Mouse (Mus musculus): Measurements from ENCODE around the gene Nmt1. TPM values are rescaled to one million over a fixed set of nuclear protein-coding genes. Genes with fewer than 3 reads are reported as not detected.

Gene Nmt1
- polyA plus RNA-seq (2017; shearing (Covaris generic)), result 76.8 TPM

GRCm38 (mm10) chr11:103028176-103028891, at the start of gene Nmt1, which contains the start of gene Dcakd:
Gene Nmt1 (plus strand): TSS chr11:103028190.
Gene Dcakd (minus strand): TSS chr11:103028333.

GRCm38 (mm10) chr11:103101481-103101865, 73.5 kb downstream of the Nmt1 start, which contains the start of the genes Plcd3 and Acbd4:
Gene Plcd3 (minus strand): TSS chr11:103101658.
Gene Acbd4 (plus strand): TSS chr11:103101682.

DNA sequence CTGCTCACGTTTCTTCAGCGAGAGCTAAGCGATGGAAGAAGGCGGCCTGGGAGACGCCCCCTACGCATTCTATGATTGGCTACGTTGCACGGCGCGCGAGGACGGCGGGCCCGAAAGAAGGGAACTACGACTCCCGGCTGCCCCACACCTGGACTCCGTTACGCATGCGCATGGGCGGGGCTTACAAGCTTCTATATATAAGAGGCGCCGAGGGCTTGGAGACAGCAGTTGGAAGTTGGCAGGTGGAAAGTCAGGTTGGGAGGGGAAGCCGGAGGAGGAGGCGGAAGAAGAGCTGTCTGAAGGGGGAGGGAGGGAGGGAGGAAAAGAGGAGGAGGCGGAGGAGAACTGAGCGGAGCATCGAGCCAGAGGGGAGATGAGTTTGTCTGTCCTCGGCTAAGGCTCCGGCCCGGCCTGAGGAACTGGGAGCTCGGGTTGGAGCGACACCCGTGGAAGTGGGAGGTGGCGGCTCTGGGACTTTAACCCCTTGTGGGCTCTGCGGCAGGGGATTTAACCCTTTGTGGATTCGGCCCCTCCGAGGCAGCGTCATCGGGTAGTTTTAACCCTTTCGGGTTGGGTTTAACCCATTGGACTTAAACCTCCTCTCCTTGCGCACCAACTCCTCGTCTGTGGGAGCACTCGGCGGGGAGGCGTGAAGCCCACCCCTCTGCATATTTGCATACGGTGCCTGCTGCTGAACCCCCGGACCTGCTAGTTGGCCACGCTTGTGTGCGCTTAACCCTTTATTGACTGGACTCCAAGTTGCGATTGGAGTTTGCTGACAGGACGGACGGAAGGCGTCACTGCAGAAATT, 88.2 kb downstream of the Nmt1 start, which contains the start of gene Hexim1:
Gene Hexim1, plus strand, starts transcription at position 224 of the 811 bp plus-strand sequence.

Other genes starting within 250 kb of the Nmt1 start
- not detected for gene Gjc1, start 208.5 kb upstream of the Nmt1 start, polyA plus RNA-seq (2017; shearing (Covaris generic))
- gene Higd1b, start 192.3 kb upstream of the Nmt1 start, polyA plus RNA-seq (2017; shearing (Covaris generic)), result not detected
- gene Eftud2, start 147.2 kb upstream of the Nmt1 start, polyA plus RNA-seq (2017; shearing (Covaris generic)), result 124 TPM
- gene Ccdc103, start 147.0 kb upstream of the Nmt1 start, polyA plus RNA-seq (2017; shearing (Covaris generic)), result not detected
- not detected for gene Fam187a, start 143.0 kb upstream of the Nmt1 start, polyA plus RNA-seq (2017; shearing (Covaris generic))
- not detected for gene Gfap, start 127.3 kb upstream of the Nmt1 start, polyA plus RNA-seq (2017; shearing (Covaris generic))
- 0.10 TPM for gene Kif18b, start 103.1 kb upstream of the Nmt1 start, polyA plus RNA-seq (2017; shearing (Covaris generic))
- gene C1ql1, start 81.5 kb upstream of the Nmt1 start, polyA plus RNA-seq (2017; shearing (Covaris generic)), result not detected
- gene Dcakd, start 143 bp downstream of the Nmt1 start, polyA plus RNA-seq (2017; shearing (Covaris generic)), result 10.3 TPM
- gene Plcd3, start 73.5 kb downstream of the Nmt1 start, polyA plus RNA-seq (2017; shearing (Covaris generic)), result not detected
- gene Acbd4, start 73.5 kb downstream of the Nmt1 start, polyA plus RNA-seq (2017; shearing (Covaris generic)), result 33.6 TPM
- gene Hexim1, start 88.0 kb downstream of the Nmt1 start, polyA plus RNA-seq (2017; shearing (Covaris generic)), result 8.1 TPM
- 3.3 TPM for gene Hexim2, start 104.2 kb downstream of the Nmt1 start, polyA plus RNA-seq (2017; shearing (Covaris generic))
- gene Fmnl1, start 142.9 kb downstream of the Nmt1 start, polyA plus RNA-seq (2017; shearing (Covaris generic)), result 168 TPM
- not detected for gene 1700023F06Rik, start 180.4 kb downstream of the Nmt1 start, polyA plus RNA-seq (2017; shearing (Covaris generic))
- not detected for gene Spata32, start 190.2 kb downstream of the Nmt1 start, polyA plus RNA-seq (2017; shearing (Covaris generic))
- 133 TPM for gene Map3k14, start 239.3 kb downstream of the Nmt1 start, polyA plus RNA-seq (2017; shearing (Covaris generic))

Measured in naive thymus-derived CD4-positive, alpha-beta T cell, adult 5 months (primary cell).